Mouse (Mus musculus): Measurements from ENCODE around the gene Ccnb1ip1. TPM values are rescaled to one million over a fixed set of nuclear protein-coding genes. Genes with fewer than 3 reads are reported as not detected.
"Not testable (repeated sequence)": the region's sequence is repeated elsewhere in the genome, so short reads cannot be mapped to it uniquely, and the experiment has no call there.

Ccnb1ip1 gene
- polyA plus RNA-seq, 1 experiment from 2014 or later = not detected

DNA sequence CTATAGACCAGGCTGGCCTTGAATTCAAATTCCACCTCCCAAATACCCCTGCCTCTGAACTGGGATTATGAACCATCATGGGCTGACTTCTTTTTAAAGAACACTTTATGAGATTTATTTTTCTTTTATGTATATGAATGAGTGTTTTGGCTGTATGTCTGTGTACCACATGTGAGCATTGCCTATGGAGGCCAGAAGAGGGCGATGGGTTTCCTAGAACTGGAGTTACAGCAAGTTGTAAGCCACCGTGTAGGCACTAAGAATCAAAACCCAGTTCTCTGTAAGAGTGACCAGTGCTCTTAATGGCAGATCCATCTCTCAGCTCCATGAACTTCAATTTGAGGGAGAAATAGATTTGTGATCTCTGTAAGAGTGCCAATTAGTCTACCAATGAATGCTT, 15.7 kb upstream of the Ccnb1ip1 start:
- 78% methylated on average over 2 of the region's 2 CpGs for WGBS
- H3K4me3 ChIP-seq (ENCODE audit: low read depth, low read length) = no peak overlapping the region
- no peaks in the 10 kb centered on the region for H3K4me1 ChIP-seq (ENCODE audit: control insufficient read depth, insufficient read depth, low read length)
- no peaks in the 10 kb centered on the region for H3K27me3 ChIP-seq (ENCODE audit: control insufficient read depth, insufficient read depth, low read length)
- peaks cover 2% of the 10 kb centered on the region; the same call in 1 of the 2 replicates for H3K36me3 ChIP-seq (replicated peaks; ENCODE audit: control insufficient read depth, insufficient read depth, low read depth, low read length)
- H3K9ac ChIP-seq (replicated peaks; ENCODE audit: low read length) = no peak overlapping the region
- no peak overlapping the region for H3K4me2 ChIP-seq (ENCODE audit: low read depth, low read length)
- DNase-seq (ENCODE audit: low spot score) (no peak), ATAC-seq (replicated peaks; ENCODE audit: insufficient number of reproducible peaks, low FRiP score, low TSS enrichment, low read depth) (no peak)
- no peak overlapping the region for H3K27ac ChIP-seq (replicated peaks; ENCODE audit: low read depth, low read length)
- no peaks in the 10 kb centered on the region for H3K9me3 ChIP-seq (replicated peaks; ENCODE audit: control insufficient read depth, low read length)

DNA sequence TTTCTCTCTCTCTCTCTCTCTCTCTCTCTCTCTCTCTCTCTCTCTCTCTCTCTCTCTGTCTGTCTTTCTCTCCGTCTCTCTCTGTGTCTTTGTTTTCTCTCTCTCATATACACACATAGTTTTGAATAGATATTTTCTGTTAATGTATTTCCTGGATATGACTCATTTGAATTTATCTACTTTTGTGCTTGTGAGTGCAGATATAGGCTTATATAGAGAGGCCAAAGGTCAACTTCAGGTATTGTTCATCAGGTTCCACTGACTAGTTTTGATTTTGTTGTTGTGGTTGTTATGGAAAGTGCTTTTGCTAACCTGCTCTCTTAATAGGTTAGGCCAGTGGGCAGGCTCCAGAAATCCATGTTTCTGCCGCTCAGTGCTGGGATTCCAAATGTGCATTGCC, 5.5 kb upstream of the Ccnb1ip1 start:
- H3K27me3 ChIP-seq (ENCODE audit: control insufficient read depth, insufficient read depth, low read length) = no peaks in the 10 kb centered on the region
- no peak overlapping the region for H3K4me2 ChIP-seq (ENCODE audit: low read depth, low read length)
- no peak overlapping the region for H3K4me3 ChIP-seq (ENCODE audit: low read depth, low read length)
- H3K36me3 ChIP-seq (replicated peaks; ENCODE audit: control insufficient read depth, insufficient read depth, low read depth, low read length) = no peaks in the 10 kb centered on the region; the same call in 1 of the 2 replicates
- no peak for ATAC-seq (replicated peaks; ENCODE audit: insufficient number of reproducible peaks, low FRiP score, low TSS enrichment, low read depth)
- H3K9me3 ChIP-seq (replicated peaks; ENCODE audit: control insufficient read depth, low read length) = no peaks in the 10 kb centered on the region
- no peak for DNase-seq (ENCODE audit: low spot score)
- H3K9ac ChIP-seq (replicated peaks; ENCODE audit: low read length) = no peak overlapping the region
- no peak overlapping the region for H3K27ac ChIP-seq (replicated peaks; ENCODE audit: low read depth, low read length)
- H3K4me1 ChIP-seq (ENCODE audit: control insufficient read depth, insufficient read depth, low read length) = no peaks in the 10 kb centered on the region
- WGBS = 86% methylated on average over 2 of the region's 2 CpGs

DNA sequence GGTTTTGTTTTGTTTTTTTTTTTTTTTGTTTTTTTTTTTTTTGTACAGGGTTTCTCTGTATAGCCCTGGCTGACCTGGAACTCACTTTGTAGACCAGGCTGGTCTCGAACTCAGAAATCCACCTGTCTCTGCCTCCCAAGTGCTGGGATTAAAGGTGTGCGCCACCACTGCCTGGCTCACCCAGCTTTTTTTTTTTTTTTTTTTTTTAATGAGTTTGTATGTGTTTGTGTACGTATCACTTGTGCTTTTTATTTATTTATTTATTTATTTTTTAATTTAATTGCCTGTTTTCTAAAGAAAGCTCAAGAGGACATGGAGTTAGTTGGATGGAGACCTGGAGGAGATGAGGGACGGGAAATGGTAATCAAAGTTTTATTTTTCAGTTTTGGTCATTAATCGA, 1.1 kb downstream of the Ccnb1ip1 start:
- H3K4me3 ChIP-seq (ENCODE audit: low read depth, low read length); H3K27me3 ChIP-seq (ENCODE audit: control insufficient read depth, insufficient read depth, low read length); H3K4me2 ChIP-seq (ENCODE audit: low read depth, low read length); H3K4me1 ChIP-seq (ENCODE audit: control insufficient read depth, insufficient read depth, low read length); DNase-seq (ENCODE audit: low spot score); H3K27ac ChIP-seq (replicated peaks; ENCODE audit: low read depth, low read length); ATAC-seq (replicated peaks; ENCODE audit: insufficient number of reproducible peaks, low FRiP score, low TSS enrichment, low read depth); H3K9ac ChIP-seq (replicated peaks; ENCODE audit: low read length); H3K36me3 ChIP-seq (replicated peaks; ENCODE audit: control insufficient read depth, insufficient read depth, low read depth, low read length); H3K9me3 ChIP-seq (replicated peaks; ENCODE audit: control insufficient read depth, low read length): not testable (repeated sequence)
- WGBS = 88% methylated on average over 5 of the region's 5 CpGs

DNA sequence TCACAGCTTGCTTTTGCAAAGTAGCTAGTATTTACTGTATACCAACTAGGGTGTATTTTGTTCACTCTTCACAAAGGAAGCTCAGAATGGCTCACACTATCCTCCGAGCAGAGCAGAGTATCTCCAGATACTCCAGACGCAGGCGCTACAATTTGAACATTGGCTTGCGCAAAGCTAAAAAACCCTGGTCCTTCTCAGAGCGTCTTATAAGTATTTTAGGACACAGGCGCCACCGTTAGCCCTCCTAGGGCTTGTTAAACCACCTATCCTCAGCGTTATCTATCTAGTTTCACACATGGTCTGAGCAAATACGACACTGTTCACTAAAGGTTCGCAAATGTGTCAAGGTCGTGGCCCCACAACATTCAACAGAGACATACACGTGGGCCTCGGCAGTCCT, 2.8 kb downstream of the Ccnb1ip1 start:
- Histone ChIP-seq H3K27ac (replicated peaks; ENCODE audit: low read depth, low read length) (no peak overlapping the region), H3K4me1 (ENCODE audit: control insufficient read depth, insufficient read depth, low read length) (no peaks in the 10 kb centered on the region), H3K9ac (replicated peaks; ENCODE audit: low read length) (no peak overlapping the region), H3K36me3 (replicated peaks; ENCODE audit: control insufficient read depth, insufficient read depth, low read depth, low read length) (no peaks in the 10 kb centered on the region), H3K9me3 (replicated peaks; ENCODE audit: control insufficient read depth, low read length) (no peaks in the 10 kb centered on the region), H3K27me3 (ENCODE audit: control insufficient read depth, insufficient read depth, low read length) (no peaks in the 10 kb centered on the region), H3K4me3 (ENCODE audit: low read depth, low read length) (no peak overlapping the region), H3K4me2 (ENCODE audit: low read depth, low read length) (no peak overlapping the region)
- ATAC-seq (replicated peaks; ENCODE audit: insufficient number of reproducible peaks, low FRiP score, low TSS enrichment, low read depth) (no peak), DNase-seq (ENCODE audit: low spot score) (no peak)
- 69% methylated on average over 13 of the region's 13 CpGs for WGBS

DNA sequence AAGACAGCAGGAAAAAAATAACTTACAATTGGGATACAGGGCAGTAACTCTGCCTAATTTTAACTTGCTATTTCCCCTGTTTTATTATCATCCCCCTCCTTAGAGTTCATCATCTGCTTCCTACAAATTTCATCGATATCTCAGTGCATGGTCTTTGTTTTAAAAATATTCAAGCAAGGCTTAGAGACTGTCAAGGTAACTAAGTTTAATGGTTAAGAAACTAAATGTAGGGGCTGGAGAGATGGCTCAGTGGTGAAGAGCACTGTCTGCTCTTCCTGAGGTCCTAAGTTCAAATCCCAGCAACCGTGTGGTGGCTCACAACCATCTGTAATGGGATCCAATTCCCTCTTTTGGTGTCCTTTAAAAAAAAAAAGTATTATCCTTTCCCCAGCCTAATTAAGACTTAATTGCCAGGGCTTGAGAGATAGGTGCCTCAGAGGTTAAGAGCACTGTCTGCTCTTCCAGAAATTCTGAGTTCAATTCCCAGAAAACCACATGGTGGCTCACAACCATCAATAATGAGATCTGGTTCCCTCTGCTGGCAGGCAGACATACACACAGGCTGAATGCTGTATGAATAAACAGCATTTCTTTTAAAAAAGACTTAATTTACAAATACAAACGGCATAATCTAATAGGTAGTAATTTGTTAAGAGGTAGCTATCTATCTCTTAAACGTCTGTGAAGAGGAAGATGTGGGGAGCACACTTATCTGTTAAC, 4.5 kb downstream of the Ccnb1ip1 start:
- DNase-seq (ENCODE audit: low spot score) (peak; percentile 40), ATAC-seq (replicated peaks; ENCODE audit: insufficient number of reproducible peaks, low FRiP score, low TSS enrichment, low read depth) (no peak)
- no peaks in the 10 kb centered on the region for H3K9me3 ChIP-seq (replicated peaks; ENCODE audit: control insufficient read depth, low read length)
- H3K27ac ChIP-seq (replicated peaks; ENCODE audit: low read depth, low read length) = no peak overlapping the region
- no peak overlapping the region for H3K9ac ChIP-seq (replicated peaks; ENCODE audit: low read length)
- H3K4me1 ChIP-seq (ENCODE audit: control insufficient read depth, insufficient read depth, low read length) = no peaks in the 10 kb centered on the region
- no peaks in the 10 kb centered on the region for H3K36me3 ChIP-seq (replicated peaks; ENCODE audit: control insufficient read depth, insufficient read depth, low read depth, low read length)
- H3K4me2 ChIP-seq (ENCODE audit: low read depth, low read length) = no peak overlapping the region
- H3K4me3 ChIP-seq (ENCODE audit: low read depth, low read length) = no peak overlapping the region
- 64% methylated on average over 4 of the region's 4 CpGs for WGBS
- H3K27me3 ChIP-seq (ENCODE audit: control insufficient read depth, insufficient read depth, low read length) = no peaks in the 10 kb centered on the region

DNA sequence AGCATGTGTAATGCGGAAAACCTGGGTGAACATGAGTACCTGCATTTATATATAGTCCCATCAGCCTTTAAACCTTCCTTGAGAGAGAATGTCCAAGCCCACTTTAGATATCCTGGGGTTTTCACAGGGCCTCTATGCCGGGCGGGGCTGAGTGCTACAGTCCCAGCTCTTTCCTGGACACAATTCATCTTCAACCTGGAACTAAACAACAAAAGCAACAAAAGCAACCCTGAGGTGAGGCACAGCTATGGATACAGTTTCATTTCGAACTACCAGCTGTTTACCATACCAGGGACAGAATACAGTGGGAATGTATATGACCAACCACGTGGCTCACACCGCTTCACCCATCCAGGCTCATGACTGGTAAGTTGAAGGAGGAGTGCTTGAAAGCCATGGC, 5.1 kb downstream of the Ccnb1ip1 start:
- ATAC-seq (replicated peaks; ENCODE audit: insufficient number of reproducible peaks, low FRiP score, low TSS enrichment, low read depth) (no peak), DNase-seq (ENCODE audit: low spot score) (no peak)
- 85% methylated on average over 6 of the region's 6 CpGs for WGBS
- H3K4me2 ChIP-seq (ENCODE audit: low read depth, low read length) = no peak overlapping the region
- H3K9ac ChIP-seq (replicated peaks; ENCODE audit: low read length) = no peak overlapping the region
- H3K27me3 ChIP-seq (ENCODE audit: control insufficient read depth, insufficient read depth, low read length) = no peaks in the 10 kb centered on the region
- H3K4me1 ChIP-seq (ENCODE audit: control insufficient read depth, insufficient read depth, low read length) = no peaks in the 10 kb centered on the region
- no peak overlapping the region for H3K27ac ChIP-seq (replicated peaks; ENCODE audit: low read depth, low read length)
- no peaks in the 10 kb centered on the region for H3K9me3 ChIP-seq (replicated peaks; ENCODE audit: control insufficient read depth, low read length)
- H3K4me3 ChIP-seq (ENCODE audit: low read depth, low read length) = no peak overlapping the region
- H3K36me3 ChIP-seq (replicated peaks; ENCODE audit: control insufficient read depth, insufficient read depth, low read depth, low read length) = no peaks in the 10 kb centered on the region

DNA sequence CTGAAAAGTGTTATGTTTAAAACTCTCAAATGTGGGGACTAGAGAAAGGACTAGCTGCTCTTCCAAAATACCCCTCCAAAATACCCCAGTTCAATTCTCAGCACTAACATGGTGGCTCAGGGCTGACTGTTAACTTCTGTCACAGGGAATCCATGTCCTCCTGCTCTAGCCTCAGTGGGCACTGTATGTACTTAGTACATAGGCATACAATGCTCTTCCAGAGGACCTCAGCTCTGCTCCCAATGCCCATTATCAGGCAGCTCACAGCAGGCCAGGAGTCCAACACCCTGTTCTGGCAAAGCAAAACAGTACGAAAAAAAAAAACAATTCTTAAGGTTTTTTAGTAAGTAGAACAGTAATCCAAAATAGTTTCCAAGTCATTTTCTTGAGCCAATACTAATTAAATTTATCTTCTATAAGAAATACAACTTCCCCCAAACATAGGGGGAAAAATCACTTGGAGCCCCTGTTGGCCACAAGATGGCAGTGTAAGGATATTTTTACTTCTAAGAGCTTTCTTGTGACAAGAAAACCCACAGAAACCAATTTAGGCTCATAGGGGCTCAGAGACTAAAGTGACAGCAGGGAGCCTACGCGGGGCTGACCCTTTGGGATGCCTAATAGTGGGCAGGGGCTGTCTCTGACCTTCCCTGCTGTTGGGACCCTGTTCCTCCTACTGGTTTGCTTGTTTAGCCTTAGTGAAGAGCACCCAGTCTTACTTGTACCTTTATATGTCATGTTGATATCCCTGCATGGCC, 7.9 kb downstream of the Ccnb1ip1 start:
- H3K36me3 ChIP-seq (replicated peaks; ENCODE audit: control insufficient read depth, insufficient read depth, low read depth, low read length) = no peaks in the 10 kb centered on the region
- 2% methylated on average over 3 of the region's 3 CpGs for WGBS
- peak; percentile 81 for DNase-seq (ENCODE audit: low spot score)
- H3K27ac ChIP-seq (replicated peaks; ENCODE audit: low read depth, low read length) = no peak overlapping the region
- H3K9ac ChIP-seq (replicated peaks; ENCODE audit: low read length) = no peak overlapping the region
- H3K4me3 ChIP-seq (ENCODE audit: low read depth, low read length) = no peak overlapping the region
- no peak for ATAC-seq (replicated peaks; ENCODE audit: insufficient number of reproducible peaks, low FRiP score, low TSS enrichment, low read depth)
- no peaks in the 10 kb centered on the region for H3K27me3 ChIP-seq (ENCODE audit: control insufficient read depth, insufficient read depth, low read length)
- H3K9me3 ChIP-seq (replicated peaks; ENCODE audit: control insufficient read depth, low read length) = no peaks in the 10 kb centered on the region
- no peak overlapping the region for H3K4me2 ChIP-seq (ENCODE audit: low read depth, low read length)
- no peaks in the 10 kb centered on the region for H3K4me1 ChIP-seq (ENCODE audit: control insufficient read depth, insufficient read depth, low read length)

DNA sequence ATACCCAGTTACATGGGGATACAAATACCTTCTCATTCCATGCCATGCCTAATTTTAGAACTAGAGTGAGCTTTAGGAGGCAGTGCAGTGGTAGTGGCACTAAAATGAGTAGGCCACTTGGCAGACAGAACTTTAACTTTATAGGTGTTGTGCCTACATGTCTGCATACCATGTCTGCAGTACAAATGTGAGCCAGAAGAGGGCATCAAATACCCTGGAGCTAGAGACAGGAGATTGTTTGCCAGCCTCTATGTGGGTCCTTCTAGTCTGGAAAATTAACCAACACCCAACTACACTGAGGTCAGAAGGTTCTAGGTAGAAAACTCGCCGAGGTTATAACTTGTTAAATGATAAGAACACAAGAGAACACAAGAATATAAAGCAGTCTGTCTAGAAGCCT, 9.0 kb downstream of the Ccnb1ip1 start:
- Histone ChIP-seq H3K27me3 (ENCODE audit: control insufficient read depth, insufficient read depth, low read length) (no peaks in the 10 kb centered on the region), H3K36me3 (replicated peaks; ENCODE audit: control insufficient read depth, insufficient read depth, low read depth, low read length) (no peaks in the 10 kb centered on the region), H3K4me2 (ENCODE audit: low read depth, low read length) (no peak overlapping the region), H3K27ac (replicated peaks; ENCODE audit: low read depth, low read length) (no peak overlapping the region), H3K4me1 (ENCODE audit: control insufficient read depth, insufficient read depth, low read length) (no peaks in the 10 kb centered on the region), H3K9ac (replicated peaks; ENCODE audit: low read length) (no peak overlapping the region), H3K9me3 (replicated peaks; ENCODE audit: control insufficient read depth, low read length) (no peaks in the 10 kb centered on the region), H3K4me3 (ENCODE audit: low read depth, low read length) (no peak overlapping the region)
- 46% methylated on average over 2 of the region's 2 CpGs for WGBS
- ATAC-seq (replicated peaks; ENCODE audit: insufficient number of reproducible peaks, low FRiP score, low TSS enrichment, low read depth) (no peak), DNase-seq (ENCODE audit: low spot score) (peak; percentile 24)

Measured in embryonic facial prominence, embryonic 11.5 days (tissue).